Mouse (Mus musculus): ENCODE results near the gene Magi2. TPM values are rescaled to one million over a fixed set of nuclear protein-coding genes. Genes with fewer than 3 reads are reported as not detected.
"Not testable (repeated sequence)": the region's sequence is repeated elsewhere in the genome, so short reads cannot be mapped to it uniquely, and the experiment has no call there.

Gene Magi2
- polyA plus RNA-seq, 1 experiment from 2014 or later = 18.6 TPM

DNA sequence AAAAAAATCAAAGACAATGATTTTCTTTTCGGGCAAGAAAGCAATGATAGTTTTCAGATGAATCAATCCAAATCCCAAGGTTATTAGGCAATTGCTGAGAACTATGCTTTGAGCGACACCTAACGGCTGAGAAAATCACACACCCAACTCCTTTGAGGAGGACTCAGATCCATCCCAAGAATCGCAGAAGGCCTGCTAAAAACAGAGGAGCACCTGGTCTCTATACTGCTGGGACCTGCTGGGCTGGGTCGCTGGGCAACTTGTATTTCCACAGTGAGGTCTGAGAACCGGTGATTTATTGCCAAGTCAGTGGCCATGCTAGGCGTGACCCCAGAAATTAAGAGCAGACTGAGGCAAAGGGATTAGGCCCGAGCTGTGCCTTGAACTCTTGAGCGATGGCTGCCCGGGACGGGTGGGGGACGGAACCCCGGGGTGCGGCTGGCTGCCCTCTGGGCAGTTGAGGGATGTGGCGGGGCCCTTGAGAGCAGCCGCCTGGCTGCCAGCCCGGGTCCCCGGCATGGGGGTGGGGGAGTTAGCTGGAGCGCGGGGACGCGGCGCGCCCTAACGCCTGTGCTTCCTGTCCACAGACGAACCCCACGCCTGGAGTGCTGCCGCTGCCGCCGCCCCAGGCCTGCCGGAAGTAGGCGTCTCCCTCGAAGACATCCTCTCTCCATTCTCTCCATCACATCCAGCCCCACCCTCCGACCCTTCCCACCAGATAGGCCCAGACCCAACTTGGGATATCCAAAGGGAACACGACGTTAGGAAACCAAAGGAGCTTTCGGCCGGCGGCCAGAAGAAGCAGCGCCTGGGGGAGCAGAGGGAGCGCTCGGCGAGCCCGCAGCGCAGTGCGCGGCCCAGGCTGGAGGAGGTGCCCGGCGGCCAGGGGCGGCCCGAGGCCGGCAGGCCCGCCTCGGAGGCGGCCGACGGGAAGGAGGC lies 1474.9 kb downstream of the Magi2 start:
- Histone ChIP-seq H3K27ac (peak overlapping the region; percentile 99), H3K9ac (peak overlapping the region; percentile 95), H3K4me1 (peaks cover 14% of the 10 kb centered on the region), H3K27me3 (no peaks in the 10 kb centered on the region), H3K9me3 (replicated peaks) (no peaks in the 10 kb centered on the region), H3K36me3 (ENCODE audit: poor library complexity, severe bottlenecking) (no peaks in the 10 kb centered on the region), H3K4me3 (peak overlapping the region; percentile 74), H3K4me2 (peak overlapping the region; percentile 73)
- WGBS = under 1% methylated on average over 51 of the region's 57 CpGs
- ATAC-seq = peak; percentile 97

DNA sequence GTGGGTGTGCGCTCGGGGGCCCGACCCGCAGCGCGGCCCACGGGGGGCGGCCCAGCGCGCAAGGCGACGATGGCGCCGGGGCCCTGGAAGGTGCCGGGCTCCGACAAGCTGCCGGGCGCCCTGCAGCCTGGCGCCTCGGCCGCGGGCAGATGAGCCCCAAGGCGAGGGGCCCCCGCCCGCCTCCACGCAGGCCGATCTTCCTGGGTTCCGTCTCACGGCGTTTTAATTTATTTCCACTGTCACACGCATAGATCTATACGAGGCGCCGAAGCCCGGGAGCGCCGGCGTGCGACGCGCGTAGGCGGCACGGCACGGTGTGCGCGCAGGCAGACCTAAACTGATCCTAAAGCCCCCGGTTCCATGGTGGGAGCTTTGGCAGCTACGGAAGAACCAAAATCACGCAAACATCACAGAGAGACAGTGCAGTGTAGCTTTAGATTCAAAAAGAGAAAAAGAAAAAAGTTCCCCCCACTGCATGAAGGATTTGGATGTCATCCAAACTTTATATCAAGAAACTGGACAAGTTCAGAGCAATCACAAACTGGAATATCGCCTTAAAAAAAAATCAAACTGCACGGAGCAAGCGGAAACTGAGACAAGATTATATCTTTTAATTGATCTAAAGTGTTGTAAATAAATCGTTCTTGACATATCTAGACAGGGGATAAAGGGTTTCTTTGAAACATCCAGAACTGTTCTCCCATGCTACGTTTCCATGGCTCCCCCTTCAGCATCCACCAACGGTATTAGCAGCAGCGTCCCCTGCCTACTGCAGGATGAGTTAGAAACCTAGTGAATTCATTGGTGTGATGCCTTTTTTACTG lies 1475.9 kb downstream of the Magi2 start:
- H3K36me3 ChIP-seq (ENCODE audit: poor library complexity, severe bottlenecking) = no peaks in the 10 kb centered on the region
- H3K27me3 ChIP-seq = no peaks in the 10 kb centered on the region
- peak overlapping the region; percentile 99 for H3K27ac ChIP-seq
- peak overlapping the region; percentile 73 for H3K4me2 ChIP-seq
- peak overlapping the region; percentile 95 for H3K9ac ChIP-seq
- peak overlapping the region; percentile 74 for H3K4me3 ChIP-seq
- H3K4me1 ChIP-seq = peaks cover 14% of the 10 kb centered on the region
- WGBS = under 1% methylated on average over 57 of the region's 57 CpGs
- peak; percentile 50 for ATAC-seq
- no peaks in the 10 kb centered on the region for H3K9me3 ChIP-seq (replicated peaks)

DNA sequence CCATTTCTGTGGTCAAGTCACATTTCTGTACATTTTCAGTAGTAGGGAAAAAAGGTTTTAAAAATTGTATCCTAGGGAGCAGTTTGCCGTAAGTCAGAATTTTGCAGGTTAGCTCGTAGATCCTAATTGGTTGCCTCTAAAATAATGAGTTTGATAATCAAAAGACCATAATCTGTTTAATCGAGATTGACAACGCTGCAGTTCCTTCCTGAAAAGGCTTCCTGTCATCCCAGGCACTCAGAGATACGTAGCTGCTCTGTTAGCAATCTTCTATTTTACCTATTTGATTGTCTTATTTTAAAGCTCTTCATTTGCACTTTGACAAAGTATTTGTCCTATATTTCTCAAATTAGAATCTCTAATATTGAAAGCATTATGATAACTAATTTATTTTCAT lies 1476.5 kb downstream of the Magi2 start:
- Histone ChIP-seq H3K36me3 (ENCODE audit: poor library complexity, severe bottlenecking) (no peaks in the 10 kb centered on the region), H3K4me2 (peak overlapping the region; percentile 73), H3K4me1 (peaks cover 14% of the 10 kb centered on the region), H3K4me3 (peak overlapping the region; percentile 74), H3K27me3 (no peaks in the 10 kb centered on the region), H3K9ac (peak overlapping the region; percentile 95), H3K27ac (no peak overlapping the region), H3K9me3 (replicated peaks) (no peaks in the 10 kb centered on the region)
- ATAC-seq = no peak
- 46% methylated on average over 5 of the region's 5 CpGs for WGBS

DNA sequence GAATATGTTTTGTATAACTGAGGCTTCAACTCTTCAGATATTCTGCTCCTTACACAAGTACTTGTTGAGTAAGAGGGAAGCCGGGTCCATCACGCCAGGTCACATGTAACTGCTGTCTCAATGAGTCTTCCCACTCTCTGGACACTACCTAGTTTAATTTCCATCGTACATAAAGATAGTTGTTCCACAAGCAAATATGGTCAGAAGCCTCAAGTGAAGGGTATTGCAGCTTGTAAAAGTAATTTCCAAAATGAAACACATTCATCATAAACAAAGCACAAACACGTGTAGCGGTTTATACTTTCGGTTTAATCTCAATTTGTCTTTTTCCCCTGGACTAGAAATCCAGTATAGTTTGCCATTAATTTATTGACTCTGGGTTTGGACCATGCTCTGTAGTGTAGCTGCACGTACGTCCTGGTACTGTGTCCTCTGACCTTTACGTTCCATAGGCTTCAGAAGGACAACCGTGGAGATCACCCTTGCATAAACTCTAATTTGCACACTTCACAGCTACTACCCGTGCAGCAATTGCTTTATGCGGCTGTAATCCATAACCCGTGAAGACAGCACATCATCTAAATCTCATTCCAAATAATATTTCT lies 1477.2 kb downstream of the Magi2 start:
- no peak for ATAC-seq
- 90% methylated on average over 13 of the region's 13 CpGs for WGBS
- H3K27ac ChIP-seq = no peak overlapping the region
- no peak overlapping the region for H3K9ac ChIP-seq
- H3K9me3 ChIP-seq (replicated peaks) = no peaks in the 10 kb centered on the region
- H3K4me1 ChIP-seq = peaks cover 14% of the 10 kb centered on the region
- no peak overlapping the region for H3K4me2 ChIP-seq
- no peaks in the 10 kb centered on the region for H3K27me3 ChIP-seq
- no peak overlapping the region for H3K4me3 ChIP-seq
- no peaks in the 10 kb centered on the region for H3K36me3 ChIP-seq (ENCODE audit: poor library complexity, severe bottlenecking)

DNA sequence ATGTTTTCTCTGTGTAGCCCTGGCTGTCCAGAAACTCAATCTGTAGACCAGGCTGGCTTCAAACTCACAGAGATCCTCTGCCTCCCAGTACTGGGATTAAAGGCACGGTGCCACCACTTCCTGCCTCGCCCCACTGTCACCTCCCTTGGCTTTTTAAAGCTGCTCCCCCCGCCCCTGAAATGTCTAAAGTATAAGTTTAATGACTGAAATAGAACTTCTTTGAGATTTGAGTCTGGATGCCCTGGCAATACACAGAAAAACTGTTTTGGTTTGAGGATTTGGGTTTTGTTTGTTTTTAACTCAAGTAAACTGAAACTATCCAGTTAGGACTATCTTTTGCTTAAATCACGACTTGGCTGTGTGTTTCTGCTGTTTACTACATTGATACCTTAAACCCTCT lies 1478.0 kb downstream of the Magi2 start:
- WGBS = 67% methylated on average over 4 of the region's 4 CpGs
- no peaks in the 10 kb centered on the region for H3K36me3 ChIP-seq (ENCODE audit: poor library complexity, severe bottlenecking)
- no peak overlapping the region for H3K4me2 ChIP-seq
- H3K9ac ChIP-seq = no peak overlapping the region
- no peaks in the 10 kb centered on the region for H3K27me3 ChIP-seq
- ATAC-seq = no peak
- peaks cover 14% of the 10 kb centered on the region for H3K4me1 ChIP-seq
- no peaks in the 10 kb centered on the region for H3K9me3 ChIP-seq (replicated peaks)
- H3K4me3 ChIP-seq = no peak overlapping the region
- no peak overlapping the region for H3K27ac ChIP-seq

DNA sequence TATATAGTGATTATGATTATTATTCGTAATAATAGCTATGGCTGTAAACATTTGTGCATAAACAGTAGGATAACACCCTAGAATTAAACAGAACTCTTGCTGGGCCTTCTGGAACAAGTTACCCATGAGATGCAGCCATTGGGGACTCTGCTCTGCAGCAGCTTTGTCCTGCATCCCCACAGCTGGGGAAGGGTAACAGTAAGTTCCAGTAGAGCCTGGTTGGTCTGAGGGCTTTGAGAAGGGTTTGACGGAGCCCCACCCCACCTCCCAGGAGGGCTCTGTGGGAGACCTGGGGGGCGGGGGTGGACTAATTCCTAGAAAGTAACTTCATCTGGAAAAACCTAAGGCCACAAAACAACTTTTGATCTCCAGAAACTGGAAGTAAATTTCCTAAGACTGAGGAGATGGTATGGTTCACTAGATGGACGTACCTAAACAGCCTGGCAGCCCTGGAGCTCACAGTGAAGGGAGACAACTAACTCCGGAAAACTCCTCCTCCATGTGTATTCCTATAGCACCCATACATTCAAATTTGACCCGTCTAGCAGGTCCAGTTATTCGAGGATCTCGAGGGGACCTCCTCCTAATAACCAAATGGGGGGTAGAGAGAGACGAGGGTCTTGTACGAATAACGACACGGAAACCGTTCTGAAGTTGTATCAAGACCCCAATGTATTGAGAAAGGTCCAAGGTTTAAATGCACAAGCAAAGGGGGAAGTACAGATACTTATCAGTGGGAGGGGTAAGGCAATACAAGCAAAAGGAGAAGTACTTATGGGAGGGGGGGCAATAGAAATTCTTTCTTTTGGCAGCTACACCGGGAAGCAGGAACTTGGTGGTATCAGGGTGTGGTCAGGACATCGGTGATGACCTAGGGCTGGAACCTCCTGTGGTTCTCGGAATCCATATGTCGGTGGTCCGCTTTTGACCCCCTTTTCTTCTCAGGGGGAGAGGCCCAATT lies 1479.8 kb downstream of the Magi2 start:
- not testable (repeated sequence) for H3K4me2 ChIP-seq; H3K4me3 ChIP-seq; ATAC-seq; H3K36me3 ChIP-seq (ENCODE audit: poor library complexity, severe bottlenecking); H3K9ac ChIP-seq; H3K9me3 ChIP-seq (replicated peaks); H3K27me3 ChIP-seq; H3K27ac ChIP-seq
- WGBS = 92% methylated on average over 16 of the region's 18 CpGs
- H3K4me1 ChIP-seq = peaks cover 14% of the 10 kb centered on the region

DNA sequence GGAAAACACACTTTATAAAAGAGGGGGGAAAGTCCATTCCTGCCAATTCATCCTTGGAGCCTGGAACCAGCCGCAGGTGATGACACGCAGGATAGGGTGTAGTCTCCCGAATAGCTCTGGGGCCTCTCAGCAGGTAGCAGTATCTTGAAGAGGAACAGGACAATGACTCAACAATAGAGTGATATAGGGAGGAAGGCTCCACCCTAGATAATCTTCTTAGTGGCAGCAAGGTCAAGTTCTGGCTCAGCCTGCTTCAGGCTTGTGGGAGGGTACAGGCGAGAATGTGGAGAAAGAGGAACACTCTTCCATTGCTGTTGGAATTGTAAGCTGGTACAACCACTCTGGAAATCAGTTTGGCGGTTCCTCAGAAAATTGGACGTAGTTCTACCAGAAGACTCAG lies 1484.0 kb downstream of the Magi2 start:
- H3K27me3 ChIP-seq = not testable (repeated sequence)
- WGBS = 92% methylated on average over 6 of the region's 6 CpGs

DNA sequence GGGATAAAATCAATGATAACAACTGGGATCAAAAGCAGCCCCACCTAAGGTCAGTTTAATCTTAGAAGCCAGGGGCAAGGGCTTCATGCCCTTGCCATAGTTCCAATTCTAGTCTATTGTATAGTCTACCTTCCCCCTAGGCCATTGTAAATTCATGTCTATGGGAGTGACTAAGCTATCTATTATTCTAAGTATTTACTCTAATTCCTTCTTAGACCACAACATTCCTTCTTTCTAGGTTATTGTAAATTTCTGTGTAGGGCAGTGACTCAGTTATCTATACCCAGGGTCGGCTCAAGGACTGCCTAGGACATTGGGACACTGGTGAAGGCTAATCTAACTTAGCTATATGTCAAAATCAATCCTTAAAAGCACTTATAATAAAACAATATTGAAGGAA lies 1487.8 kb downstream of the Magi2 start:
- H3K27me3 ChIP-seq; H3K36me3 ChIP-seq (ENCODE audit: poor library complexity, severe bottlenecking); H3K27ac ChIP-seq; H3K4me2 ChIP-seq; H3K4me3 ChIP-seq; H3K9me3 ChIP-seq (replicated peaks); H3K9ac ChIP-seq; H3K4me1 ChIP-seq; ATAC-seq: not testable (repeated sequence)
- 89% methylated on average over 1 of the region's 1 CpGs for WGBS

More for the DNA sequence above, 1484.0 kb downstream of the Magi2 start:
- ATAC-seq; H3K9ac ChIP-seq; H3K4me2 ChIP-seq; H3K4me1 ChIP-seq; H3K4me3 ChIP-seq; H3K9me3 ChIP-seq (replicated peaks); H3K36me3 ChIP-seq (ENCODE audit: poor library complexity, severe bottlenecking); H3K27ac ChIP-seq: not testable (repeated sequence)

DNA sequence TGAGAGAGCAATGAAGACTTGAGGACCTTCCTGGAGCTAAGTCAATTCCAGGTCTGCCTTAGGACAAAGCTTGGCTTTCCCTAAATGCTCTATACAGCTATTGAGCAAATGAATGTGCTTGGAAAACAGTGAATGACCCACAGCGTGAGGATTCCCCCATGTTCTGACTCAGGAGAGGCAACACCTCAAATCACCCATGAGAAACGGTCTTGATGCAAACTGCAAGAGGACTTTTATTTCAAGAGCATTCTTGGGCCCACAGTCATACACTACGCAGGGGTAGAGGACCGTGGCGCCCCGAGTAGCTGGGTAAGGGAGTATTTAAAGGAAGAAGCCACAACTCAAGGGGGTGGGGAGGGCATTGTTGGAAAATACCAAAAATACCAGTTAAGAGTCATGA lies 1489.1 kb downstream of the Magi2 start:
- not testable (repeated sequence) for H3K4me3 ChIP-seq; H3K27ac ChIP-seq; H3K4me1 ChIP-seq; ATAC-seq; H3K27me3 ChIP-seq; H3K9me3 ChIP-seq (replicated peaks); H3K4me2 ChIP-seq; H3K36me3 ChIP-seq (ENCODE audit: poor library complexity, severe bottlenecking); H3K9ac ChIP-seq
- WGBS = 95% methylated on average over 6 of the region's 6 CpGs

DNA sequence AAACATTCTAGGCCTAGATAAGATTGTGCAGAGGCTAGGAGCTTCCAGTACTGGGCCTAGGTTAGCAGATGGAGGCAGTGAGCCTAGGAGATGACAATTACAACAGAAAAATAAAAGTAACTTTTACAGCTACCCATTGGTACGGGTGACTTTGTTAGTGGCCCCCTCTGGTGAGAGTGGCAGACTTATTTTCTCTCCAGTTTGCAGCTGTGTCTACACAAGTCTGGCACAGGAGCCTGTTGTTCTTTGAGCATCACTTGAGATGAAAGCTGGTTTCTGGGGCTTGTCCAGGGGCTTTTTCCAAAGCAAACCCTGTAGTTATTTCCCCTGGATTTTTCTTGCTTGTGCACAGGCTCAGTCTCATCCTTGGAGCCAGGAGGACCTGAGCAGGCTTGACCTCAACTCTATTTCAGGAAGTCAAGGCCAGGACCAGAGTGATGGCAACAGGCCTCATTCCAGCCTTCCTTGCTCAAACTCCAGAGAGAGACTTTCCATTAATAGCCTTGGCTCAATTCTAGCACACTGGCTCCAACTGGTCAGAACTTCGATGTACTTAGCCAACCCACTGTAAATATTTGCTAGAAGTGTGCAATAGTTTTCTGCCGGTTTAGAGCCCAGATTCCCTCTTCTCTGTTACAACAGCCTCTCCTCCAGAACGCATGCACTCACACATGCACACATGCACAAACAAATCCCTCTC lies 1493.5 kb downstream of the Magi2 start:
- no peak overlapping the region for H3K9ac ChIP-seq
- H3K4me2 ChIP-seq = no peak overlapping the region
- H3K4me1 ChIP-seq = no peaks in the 10 kb centered on the region
- H3K27me3 ChIP-seq = no peaks in the 10 kb centered on the region
- no peak overlapping the region for H3K4me3 ChIP-seq
- ATAC-seq = no peak
- no peaks in the 10 kb centered on the region for H3K36me3 ChIP-seq (ENCODE audit: poor library complexity, severe bottlenecking)
- no peak overlapping the region for H3K27ac ChIP-seq
- no peaks in the 10 kb centered on the region for H3K9me3 ChIP-seq (replicated peaks)
- 87% methylated on average over 4 of the region's 4 CpGs for WGBS

DNA sequence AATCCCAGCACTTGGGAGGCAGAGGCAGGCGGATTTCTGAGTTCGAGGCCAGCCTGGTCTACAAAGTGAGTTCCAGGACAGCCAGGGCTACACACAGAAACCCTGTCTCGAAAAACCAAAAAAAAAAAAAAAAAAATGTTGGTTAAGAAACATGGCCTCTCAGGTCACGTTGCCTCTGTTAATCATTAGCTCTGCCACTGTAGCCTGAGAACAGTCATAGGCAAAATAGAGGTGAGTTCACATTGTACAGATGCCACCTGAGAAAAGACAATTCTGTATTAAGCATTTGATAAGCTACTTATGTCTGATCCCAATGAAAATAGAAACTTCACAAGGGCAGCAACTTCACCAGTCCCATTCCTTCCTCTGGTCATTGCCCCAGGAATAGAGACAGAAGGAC lies 1496.4 kb downstream of the Magi2 start:
- not testable (repeated sequence) for H3K9ac ChIP-seq; H3K36me3 ChIP-seq (ENCODE audit: poor library complexity, severe bottlenecking); H3K4me2 ChIP-seq; H3K27ac ChIP-seq; ATAC-seq; H3K27me3 ChIP-seq; H3K4me1 ChIP-seq; H3K9me3 ChIP-seq (replicated peaks); H3K4me3 ChIP-seq
- WGBS = 87% methylated on average over 4 of the region's 4 CpGs
